Mouse (Mus musculus) left cerebral cortex, postnatal 14 days (tissue): Measurements from ENCODE around the gene Gm13289. TPM values are rescaled to one million over a fixed set of nuclear protein-coding genes. Genes with fewer than 3 reads are reported as not detected.
"Not testable (repeated sequence)": the region's sequence is repeated elsewhere in the genome, so short reads cannot be mapped to it uniquely, and the experiment has no call there.

Experiments
- DNase-seq, 2 experiments: peaks; one replicate each; pipeline ENCODE4 v3.0.0; 2021 to 2022; ENCODE audit warnings: low spot score in 2 of 2, mixed read lengths in 1 of 2
- intact Hi-C: fragments of 180-260 bp; cut with DNase I; formaldehyde crosslinking; loops from one replicate; pipeline ENCODE4 v1.15.1; 2025
- long read RNA-seq, 2 experiments: library from polyadenylated mRNA; stranded (forward); transcript quantifications; one replicate each; pipeline ENCODE4 v2.0.0; 2021
- total RNA-seq, 2 experiments: library from RNA; stranded (reverse); gene quantifications; 2 replicates each; pipeline ENCODE4 v1.2.3; 2021

Gene Gm13289
- not detected for total RNA-seq
- long read RNA-seq, experiment 1, result 0 reads
- long read RNA-seq, experiment 2, result 0 reads

DNA sequence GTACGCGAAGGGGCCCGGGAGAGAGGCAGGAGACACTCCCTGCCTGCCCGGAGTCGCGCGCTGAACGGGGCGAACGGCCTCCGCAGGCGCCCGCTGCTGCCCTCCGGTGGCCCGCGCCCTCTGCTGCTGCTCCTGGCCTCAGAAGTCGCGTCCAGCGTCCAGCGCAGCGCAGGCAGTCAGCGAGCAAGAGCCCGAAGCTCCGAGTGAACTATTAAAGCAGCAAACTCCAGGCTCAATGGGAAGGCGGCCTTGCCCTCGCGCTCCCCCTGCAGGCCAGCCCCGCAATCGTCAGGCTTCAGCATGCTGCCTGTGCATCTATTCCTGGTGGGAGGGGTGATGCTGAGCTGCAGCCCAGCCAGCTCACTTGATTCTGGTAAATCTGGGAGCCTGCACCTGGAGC, at the start of gene Gm13289:
Gene Gm13289 (plus strand): TSS at position 301 of the 400 bp plus-strand sequence.
- intact Hi-C loops, DNase-seq: not testable (repeated sequence)

DNA sequence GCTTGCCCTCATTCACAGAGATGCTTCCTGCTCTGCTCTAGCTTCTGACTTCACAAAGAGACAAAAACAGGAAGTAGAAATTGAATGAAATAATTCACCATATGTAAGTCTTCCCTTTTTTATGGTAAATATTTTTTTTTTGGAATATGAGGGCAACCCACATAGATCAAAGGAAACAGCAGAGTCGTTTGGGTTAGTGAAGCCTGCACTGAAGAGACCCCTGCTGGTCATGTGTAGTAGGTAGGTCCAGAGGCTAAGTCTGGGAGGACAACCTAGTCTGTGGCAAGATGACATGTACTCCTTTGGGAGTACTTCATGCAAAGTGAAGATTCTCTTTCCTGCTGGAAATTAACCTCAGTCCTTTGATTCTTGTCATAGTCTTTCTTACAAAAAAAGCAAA, 49.4 kb upstream of the Gm13289 start:
- intact Hi-C loops, result no loop called here
- DNase-seq, result peak in 1 of 2 experiments; percentile 17

DNA sequence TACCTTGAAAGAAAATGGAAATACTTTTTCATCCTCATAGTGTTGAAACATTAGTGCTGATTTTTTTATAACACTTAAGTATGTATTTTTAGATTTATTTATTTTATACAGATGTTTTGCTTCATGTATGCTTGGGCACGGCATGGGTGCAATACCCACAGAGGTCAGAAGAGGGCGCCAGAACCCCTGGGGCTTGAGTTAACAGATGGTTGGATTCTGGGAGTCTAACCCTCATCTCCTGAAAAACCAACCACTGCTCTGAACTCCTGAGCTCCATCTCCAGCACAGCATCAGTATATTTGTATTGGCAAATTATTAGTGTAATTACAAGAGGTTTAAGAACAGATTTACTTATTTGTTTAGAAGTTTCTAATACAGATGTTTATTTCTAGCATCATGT, 38.2 kb upstream of the Gm13289 start:
- intact Hi-C loops, result loop anchor here (5.0 kb wide), 1 partner anchor 41 kb away; no protein-coding TSS in a partner anchor
- DNase-seq, result peak in 1 of 2 experiments; percentile 39

- no peak for DNase-seq
- intact Hi-C loops, result loop anchor here (5.0 kb wide), 1 partner anchor 42 kb away; no protein-coding TSS in a partner anchor
Measured at GRCm38 (mm10) chr4:88739036-88739435, 37.7 kb upstream of the Gm13289 start.

GRCm38 (mm10) chr4:88741426-88741825, 35.3 kb upstream of the Gm13289 start:
- no peak for DNase-seq
- intact Hi-C loops, result no loop called here

GRCm38 (mm10) chr4:88742771-88743371, 33.9 kb upstream of the Gm13289 start:
- DNase-seq, result no peak
- intact Hi-C loops, result no loop called here

- intact Hi-C loops, result no loop called here
- no peak for DNase-seq
Measured at GRCm38 (mm10) chr4:88744207-88744606, 32.5 kb upstream of the Gm13289 start.

- DNase-seq, result no peak
- intact Hi-C loops, result no loop called here
Measured at GRCm38 (mm10) chr4:88749926-88750325, 26.8 kb upstream of the Gm13289 start.

GRCm38 (mm10) chr4:88754818-88755340, 21.8 kb upstream of the Gm13289 start, which contains the start of gene Gm13271:
Gene Gm13271, plus strand, starts transcription at chr4:88754868.
- peak; percentile 65 to 66 for DNase-seq
- intact Hi-C loops, result not testable (repeated sequence)

GRCm38 (mm10) chr4:88756581-88757513, 19.9 kb upstream of the Gm13289 start:
- DNase-seq, intact Hi-C loops: not testable (repeated sequence)

DNA sequence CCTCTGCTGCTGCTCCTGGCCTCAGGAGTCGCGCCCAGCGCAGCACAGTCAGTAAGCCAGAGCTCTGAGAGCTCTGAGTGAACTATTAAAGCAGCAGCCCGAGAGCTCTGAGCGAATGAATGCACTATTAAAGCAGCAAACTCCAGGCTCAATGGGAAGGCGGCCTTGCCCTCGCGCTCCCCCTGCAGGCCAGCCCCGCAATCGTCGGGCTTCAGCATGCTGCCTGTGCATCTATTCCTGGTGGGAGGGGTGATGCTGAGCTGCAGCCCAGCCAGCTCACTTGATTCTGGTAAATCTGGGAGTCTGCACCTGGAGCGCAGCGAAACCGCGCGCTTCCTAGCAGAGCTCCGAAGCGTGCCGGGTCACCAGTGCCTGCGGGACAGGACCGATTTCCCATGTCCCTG, 19.1 kb upstream of the Gm13289 start:
- DNase-seq, result peak; percentile 89
- intact Hi-C loops, result not testable (repeated sequence)

GRCm38 (mm10) chr4:88758751-88759150, 18.0 kb upstream of the Gm13289 start:
- DNase-seq, intact Hi-C loops: not testable (repeated sequence)

DNA sequence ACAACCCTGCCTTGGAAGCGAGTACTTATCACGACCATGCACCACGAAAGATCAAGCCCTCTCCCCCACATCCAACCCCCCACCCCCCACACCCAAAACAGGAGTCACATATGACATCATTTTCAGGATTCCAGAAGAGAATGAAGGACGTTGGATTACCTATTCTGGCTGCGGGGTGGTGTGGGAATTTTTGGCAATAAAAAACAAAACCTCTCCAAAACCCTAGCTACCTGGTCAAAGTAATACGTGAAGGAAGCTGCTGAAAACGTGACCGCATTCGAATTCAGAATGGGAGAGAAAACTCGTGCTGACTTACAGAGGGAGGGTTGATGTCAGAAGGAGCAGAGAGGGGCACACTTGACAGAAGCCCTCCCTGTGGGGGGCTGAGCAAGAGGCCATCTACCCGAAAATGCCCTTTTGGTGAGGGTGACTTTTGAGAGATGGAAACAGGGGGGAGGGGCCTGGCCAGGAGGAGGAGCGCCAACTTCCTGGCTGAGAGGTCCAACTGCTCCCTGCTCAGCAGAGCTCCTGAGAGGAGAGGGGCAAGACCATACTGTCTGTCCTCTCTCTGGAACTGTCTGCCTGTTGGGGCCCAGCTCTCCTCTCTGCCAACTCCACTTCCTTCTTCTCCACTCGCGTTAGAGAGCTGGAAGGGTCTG, 17.0 kb upstream of the Gm13289 start, which contains the start of gene Gm13283:
Gene Gm13283 (plus strand): TSS at position 510 of the 659 bp plus-strand sequence.
- peak; percentile 17 to 19 for DNase-seq
- intact Hi-C loops, result not testable (repeated sequence)

DNA sequence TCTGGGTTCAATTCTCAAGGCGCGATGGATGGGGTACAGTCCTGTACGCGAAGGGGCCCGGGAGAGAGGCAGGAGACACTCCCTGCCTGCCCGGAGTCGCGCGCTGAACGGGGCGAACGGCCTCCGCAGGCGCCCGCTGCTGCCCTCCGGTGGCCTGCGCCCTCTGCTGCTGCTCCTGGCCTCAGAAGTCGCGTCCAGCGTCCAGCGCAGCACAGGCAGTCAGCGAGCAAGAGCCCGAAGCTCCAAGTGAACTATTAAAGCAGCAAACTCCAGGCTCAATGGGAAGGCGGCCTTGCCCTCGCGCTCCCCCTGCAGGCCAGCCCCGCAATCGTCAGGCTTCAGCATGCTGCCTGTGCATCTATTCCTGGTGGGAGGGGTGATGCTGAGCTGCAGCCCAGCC, 16.3 kb upstream of the Gm13289 start:
- peak; percentile 46 to 59 for DNase-seq
- intact Hi-C loops, result not testable (repeated sequence)

DNA sequence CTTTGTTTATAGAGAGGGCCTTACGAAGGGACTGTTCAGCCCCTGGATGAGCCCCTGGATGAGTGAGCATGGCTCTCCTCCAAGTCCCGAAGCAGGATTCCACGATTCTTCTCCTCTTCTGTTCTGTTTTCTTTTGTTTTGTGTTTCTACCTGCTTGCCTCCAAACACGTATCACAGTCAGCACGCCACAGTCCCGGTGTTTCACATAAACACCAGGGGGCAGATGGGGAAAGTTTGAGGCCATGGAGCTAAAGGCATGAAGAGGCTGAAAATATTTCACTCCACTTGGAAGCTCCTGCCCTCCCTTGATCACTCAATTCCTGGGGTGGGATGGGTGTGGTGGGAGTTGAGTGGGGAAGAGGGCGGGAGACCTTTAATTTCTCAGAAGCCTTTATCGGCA, 14.9 kb upstream of the Gm13289 start:
- intact Hi-C loops, result not testable (repeated sequence)
- DNase-seq, result peak; percentile 71 to 72

- DNase-seq, intact Hi-C loops: not testable (repeated sequence)
Measured at GRCm38 (mm10) chr4:88762341-88762740, 14.4 kb upstream of the Gm13289 start.

DNA sequence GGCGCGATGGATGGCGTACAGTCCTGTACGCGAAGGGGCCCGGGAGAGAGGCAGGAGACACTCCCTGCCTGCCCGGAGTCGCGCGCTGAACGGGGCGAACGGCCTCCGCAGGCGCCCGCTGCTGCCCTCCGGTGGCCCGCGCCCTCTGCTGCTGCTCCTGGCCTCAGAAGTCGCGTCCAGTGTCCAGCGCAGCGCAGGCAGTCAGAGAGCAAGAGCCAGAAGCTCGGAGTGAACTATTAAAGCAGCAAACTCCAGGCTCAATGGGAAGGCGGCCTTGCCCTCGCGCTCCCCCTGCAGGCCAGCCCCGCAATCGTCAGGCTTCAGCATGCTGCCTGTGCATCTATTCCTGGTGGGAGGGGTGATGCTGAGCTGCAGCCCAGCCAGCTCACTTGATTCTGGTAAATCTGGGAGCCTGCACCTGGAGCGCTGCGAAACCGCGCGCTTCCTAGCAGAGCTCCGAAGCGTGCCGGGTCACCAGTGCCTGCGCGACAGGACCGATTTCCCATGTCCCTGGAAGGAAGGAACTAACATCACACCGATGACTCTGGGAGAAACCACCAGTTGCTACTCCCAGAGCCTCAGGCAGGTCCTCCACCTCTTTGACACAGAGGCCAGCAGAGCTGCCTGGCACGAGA, 13.2 kb upstream of the Gm13289 start:
- DNase-seq, intact Hi-C loops: not testable (repeated sequence)

GRCm38 (mm10) chr4:88773534-88773933, 3.2 kb upstream of the Gm13289 start, which contains the start of gene Gm13290:
Gene Gm13290, plus strand, starts transcription at chr4:88773834.
- intact Hi-C loops, DNase-seq: not testable (repeated sequence)

- DNase-seq, intact Hi-C loops: not testable (repeated sequence)
Measured at GRCm38 (mm10) chr4:88779550-88779949, 2.8 kb downstream of the Gm13289 start, which contains the start of gene Gm13272. Gene Gm13272, plus strand, starts transcription at chr4:88779850.
